Mouse (Mus musculus) hindbrain, embryonic 16.5 days (tissue): ENCODE measurements around the gene Adad2. TPM values are rescaled to one million over a fixed set of nuclear protein-coding genes. Genes with fewer than 3 reads are reported as not detected.

Source experiments
- ATAC-seq: fragments of 200-750 bp; cut with Nextera tagmentation; 2 replicates; pipeline ENCODE4 v1.8.0; 2017; ENCODE audit warnings: moderate TSS enrichment, moderate library complexity
- H3K27ac ChIP-seq: fragments of 300-500 bp; sonication (generic); 2 replicates; pipeline ENCODE4 v1.5.1; 2014; ENCODE audit warnings: low read depth, mild to moderate bottlenecking, control low read depth, low read length, moderate library complexity
- H3K27me3 ChIP-seq: fragments of 300-500 bp; sonication (generic); replicated peaks from 2 replicates; pipeline ENCODE4 v1.6.1; 2014; ENCODE audit warnings: low read length; ENCODE audit not compliant: control insufficient read depth, insufficient read depth
- H3K36me3 ChIP-seq: fragments of 300-500 bp; sonication (generic); 2 replicates; pipeline ENCODE4 v1.6.1; 2014; ENCODE audit warnings: mild to moderate bottlenecking, low read length, moderate library complexity, mixed read lengths; ENCODE audit not compliant: control insufficient read depth, insufficient read depth
- H3K4me1 ChIP-seq: fragments of 300-500 bp; sonication (generic); 2 replicates; pipeline ENCODE4 v1.6.1; 2014; ENCODE audit warnings: low read depth, low read length; ENCODE audit not compliant: control insufficient read depth, insufficient read depth
- H3K4me2 ChIP-seq: fragments of 300-500 bp; sonication (generic); 2 replicates; pipeline ENCODE4 v1.6.1; 2014; ENCODE audit warnings: mild to moderate bottlenecking, low read length, control low read depth, moderate library complexity
- H3K4me3 ChIP-seq: fragments of 300-500 bp; sonication (generic); 2 replicates; pipeline ENCODE4 v1.5.1; 2014; ENCODE audit warnings: mild to moderate bottlenecking, low read length, control low read depth, moderate library complexity
- H3K9ac ChIP-seq: fragments of 300-500 bp; sonication (generic); 2 replicates; pipeline ENCODE4 v1.6.1; 2014; ENCODE audit warnings: low read depth, mild to moderate bottlenecking, control low read depth, low read length, moderate library complexity
- H3K9me3 ChIP-seq: fragments of 300-500 bp; sonication (generic); 2 replicates; pipeline ENCODE4 v1.6.1; 2014; ENCODE audit warnings: mild to moderate bottlenecking, low read length, moderate library complexity; ENCODE audit not compliant: control insufficient read depth
- WGBS: fragments of 180-500 bp; shearing (Covaris S2); extraction: QIAGEN DNeasy Blood & Tissue Kit; methylation state at CpG from one replicate; pipeline ENCODE4 v1.1.7; 2014; 5-methylcytosine and 5-hydroxymethylcytosine counted together
- polyA plus RNA-seq: library from polyadenylated mRNA; unstranded; fragments of >200 nt; fragmentation: Nextera tagmentation; extraction: Ambion mirVana; gene quantifications from 2 replicates; pipeline ENCODE4 v1.2.1, GENCODE M21; 2015

The Adad2 gene
- polyA plus RNA-seq, 1 experiment from 2014 or later, result 0.23 TPM

DNA sequence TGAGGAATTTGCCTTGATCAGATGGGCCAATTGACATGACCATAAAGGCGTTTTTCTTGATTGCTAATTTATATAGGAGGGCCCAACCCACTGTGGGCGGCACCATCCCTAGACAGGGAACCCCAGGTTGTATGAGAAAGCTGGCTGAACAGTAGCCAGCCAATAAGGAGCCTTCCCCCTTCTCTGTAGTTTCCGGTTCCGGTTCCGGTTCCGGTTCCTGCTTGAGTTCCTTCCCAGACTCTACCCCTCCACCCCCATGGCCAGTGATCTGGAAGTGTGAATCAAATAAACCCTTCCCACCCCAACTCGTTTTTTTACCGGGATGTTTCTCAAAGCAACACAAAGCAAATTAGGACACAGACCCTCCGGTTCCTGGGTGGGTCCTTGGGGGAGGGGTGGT, 19.7 kb downstream of the Adad2 start:
- H3K9me3 ChIP-seq, result no peaks in the 10 kb centered on the region
- peaks cover 7% of the 10 kb centered on the region for H3K27me3 ChIP-seq
- WGBS, result 89% methylated on average over 9 of the region's 9 CpGs
- H3K36me3 ChIP-seq, result no peaks in the 10 kb centered on the region
- no peak overlapping the region for H3K4me3 ChIP-seq
- no peak for ATAC-seq
- H3K27ac ChIP-seq, result no peak overlapping the region
- H3K9ac ChIP-seq, result no peak overlapping the region
- H3K4me2 ChIP-seq, result no peak overlapping the region
- H3K4me1 ChIP-seq, result peaks cover 3% of the 10 kb centered on the region

GRCm38 (mm10) chr8:119632909-119633308, 20.4 kb downstream of the Adad2 start:
- Histone ChIP-seq H3K36me3 (no peaks in the 10 kb centered on the region), H3K27ac (no peak overlapping the region), H3K4me3 (no peak overlapping the region), H3K4me2 (no peak overlapping the region), H3K4me1 (peaks cover 3% of the 10 kb centered on the region), H3K9ac (0 out of 2 replicates have a peak overlapping the region, but pooled peaks have one; percentile 6), H3K9me3 (no peaks in the 10 kb centered on the region), H3K27me3 (peaks cover 7% of the 10 kb centered on the region)
- no peak for ATAC-seq
- 49% methylated on average over 29 of the region's 29 CpGs for WGBS

DNA sequence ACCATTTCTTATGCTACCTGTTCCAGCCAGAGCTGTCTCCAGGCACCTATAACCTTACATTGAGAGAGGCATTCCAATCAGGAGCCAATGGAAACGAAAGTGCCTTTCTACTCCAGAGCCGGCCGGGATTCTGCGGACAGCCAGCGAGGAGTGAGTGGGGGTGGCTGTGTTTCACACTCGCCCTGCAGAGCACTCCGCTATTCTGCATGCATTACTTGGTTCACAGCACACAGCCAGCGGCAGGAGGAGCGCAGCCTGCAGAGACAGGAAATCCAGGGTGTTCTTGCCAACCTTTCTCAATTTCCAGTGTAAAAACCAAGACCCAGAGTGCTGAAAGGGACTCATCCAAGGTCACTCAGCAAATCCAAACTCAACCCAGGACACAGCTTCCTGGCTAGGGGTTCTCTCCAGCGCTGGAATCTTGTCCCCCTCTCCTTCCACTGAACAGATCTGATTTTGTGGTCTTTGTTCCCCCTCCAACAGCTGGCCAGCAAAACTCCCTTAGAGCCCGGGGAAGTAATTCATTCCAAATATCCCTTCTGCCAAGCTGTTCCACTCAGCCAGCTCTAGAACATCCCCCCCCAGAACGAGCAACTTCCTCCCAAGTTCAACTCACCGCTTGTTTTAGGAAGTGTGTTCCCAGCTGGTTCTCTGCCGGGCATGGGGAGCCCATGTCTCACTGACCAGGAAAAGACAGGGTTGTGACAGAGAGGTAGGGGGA, 22.2 kb downstream of the Adad2 start:
- H3K27me3 ChIP-seq, result peaks cover 7% of the 10 kb centered on the region
- no peak overlapping the region for H3K4me3 ChIP-seq
- H3K9ac ChIP-seq, result no peak overlapping the region; the same call in 1 of the 2 replicates
- ATAC-seq, result no peak
- no peak overlapping the region for H3K4me2 ChIP-seq
- H3K36me3 ChIP-seq, result no peaks in the 10 kb centered on the region
- H3K4me1 ChIP-seq, result peaks cover 3% of the 10 kb centered on the region
- no peaks in the 10 kb centered on the region for H3K9me3 ChIP-seq
- WGBS, result 17% methylated on average over 14 of the region's 14 CpGs
- no peak overlapping the region for H3K27ac ChIP-seq

DNA sequence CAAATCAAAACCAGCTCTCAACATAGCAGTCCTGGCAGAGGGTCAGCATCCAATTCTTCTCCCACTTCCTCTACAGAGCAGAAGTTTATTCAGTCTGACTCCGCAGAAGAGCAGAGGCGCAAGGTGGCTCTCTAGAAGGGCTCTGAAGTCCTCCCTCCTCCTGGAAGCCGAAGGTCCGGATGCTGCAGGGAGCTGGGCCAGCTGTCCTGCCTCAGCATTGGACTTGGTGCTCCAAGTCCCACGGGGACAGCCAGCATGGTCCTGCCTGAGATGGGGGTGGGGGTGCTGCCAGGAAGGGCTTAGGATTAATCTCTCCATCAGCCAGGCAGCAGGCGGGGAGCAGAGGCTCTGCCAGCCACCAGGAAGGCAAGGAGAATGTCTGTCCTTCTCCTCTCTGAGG, 22.8 kb downstream of the Adad2 start, which contains the start of gene Kcng4:
TSS of gene Kcng4 (minus strand) at position 303 of the 400 bp plus-strand sequence.
- H3K4me3 ChIP-seq, result no peak within 1 kb of the TSS
- WGBS, result 38% methylated on average over 6 of the region's 6 CpGs
- no peak within 1 kb of the TSS for H3K27ac ChIP-seq
- peaks cover 3% of the 10 kb centered on the region for H3K4me1 ChIP-seq
- H3K9me3 ChIP-seq, result no peaks in the 10 kb centered on the region
- H3K9ac ChIP-seq, result peak within 1 kb of the TSS; percentile 3
- no peak within 1 kb of the TSS for H3K4me2 ChIP-seq
- H3K27me3 ChIP-seq, result peaks cover 7% of the 10 kb centered on the region
- ATAC-seq, result 0 out of 2 replicates have a peak, but pooled peaks have one; percentile 20
- no peaks in the 10 kb centered on the region for H3K36me3 ChIP-seq

GRCm38 (mm10) chr8:119635958-119636357, 23.4 kb downstream of the Adad2 start:
- Histone ChIP-seq H3K27ac (no peak overlapping the region), H3K4me3 (no peak overlapping the region), H3K4me1 (peaks cover 3% of the 10 kb centered on the region), H3K9ac (peak overlapping the region; percentile 3; the same call in 1 of the 2 replicates), H3K4me2 (no peak overlapping the region), H3K9me3 (no peaks in the 10 kb centered on the region), H3K27me3 (peaks cover 7% of the 10 kb centered on the region), H3K36me3 (no peaks in the 10 kb centered on the region)
- 54% methylated on average over 2 of the region's 2 CpGs for WGBS
- ATAC-seq, result no peak

DNA sequence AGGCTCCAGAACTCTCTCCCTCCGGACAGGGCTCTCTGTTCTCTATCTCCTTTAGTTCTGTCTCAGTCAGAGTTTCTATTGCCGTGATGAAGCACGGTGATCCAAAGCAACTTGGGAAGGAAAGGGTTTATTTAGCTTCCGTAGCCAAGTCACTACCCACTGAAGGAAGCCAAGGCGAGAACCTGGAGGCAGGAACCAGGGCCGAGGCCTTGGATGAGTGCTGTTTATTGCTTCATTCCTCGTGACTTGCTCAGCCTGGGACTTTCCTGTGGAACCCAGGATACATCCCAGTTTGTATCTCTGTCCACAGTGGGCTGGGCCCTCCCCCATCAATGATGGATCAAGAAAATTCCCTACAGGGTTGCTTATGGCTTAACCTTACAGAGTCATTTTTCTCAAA, 24.2 kb downstream of the Adad2 start:
- 59% methylated on average over 7 of the region's 7 CpGs for WGBS
- no peaks in the 10 kb centered on the region for H3K9me3 ChIP-seq
- no peak for ATAC-seq

GRCm38 (mm10) chr8:119637381-119637780, 24.8 kb downstream of the Adad2 start:
- no peak overlapping the region for H3K4me3 ChIP-seq
- no peaks in the 10 kb centered on the region for H3K9me3 ChIP-seq
- H3K9ac ChIP-seq, result no peak overlapping the region
- H3K4me2 ChIP-seq, result no peak overlapping the region
- no peak overlapping the region for H3K27ac ChIP-seq
- peaks cover 3% of the 10 kb centered on the region for H3K4me1 ChIP-seq
- WGBS, result 87% methylated on average over 4 of the region's 4 CpGs
- H3K27me3 ChIP-seq, result peaks cover 4% of the 10 kb centered on the region
- ATAC-seq, result no peak
- H3K36me3 ChIP-seq, result no peaks in the 10 kb centered on the region

More for the DNA sequence above, 24.2 kb downstream of the Adad2 start:
- Histone ChIP-seq H3K36me3 (no peaks in the 10 kb centered on the region), H3K9ac (no peak overlapping the region), H3K27me3 (peaks cover 6% of the 10 kb centered on the region), H3K27ac (no peak overlapping the region), H3K4me2 (no peak overlapping the region), H3K4me3 (no peak overlapping the region), H3K4me1 (peaks cover 3% of the 10 kb centered on the region)

DNA sequence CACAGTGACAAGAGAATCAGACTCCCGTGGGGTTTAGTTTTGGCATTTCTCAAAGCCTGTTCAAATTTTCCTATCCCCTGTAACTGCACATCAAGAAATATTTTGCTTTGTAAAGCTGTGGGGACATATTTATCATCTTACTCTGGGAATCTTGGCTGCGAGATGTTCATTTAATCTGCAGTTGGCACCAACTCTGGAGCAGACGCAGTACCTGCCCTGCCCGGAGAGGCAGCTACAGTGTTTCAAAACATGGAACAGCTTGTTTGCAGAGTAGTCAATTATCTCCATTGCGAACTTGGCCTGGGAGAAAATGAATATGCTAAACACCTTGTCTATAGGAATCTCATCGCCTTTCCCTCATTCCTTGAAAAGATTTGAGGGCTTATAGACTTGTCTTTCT, 25.7 kb downstream of the Adad2 start:
- Histone ChIP-seq H3K9me3 (no peaks in the 10 kb centered on the region), H3K36me3 (no peaks in the 10 kb centered on the region), H3K27me3 (peaks cover 4% of the 10 kb centered on the region), H3K4me3 (no peak overlapping the region), H3K4me2 (no peak overlapping the region), H3K4me1 (peaks cover 3% of the 10 kb centered on the region), H3K27ac (no peak overlapping the region), H3K9ac (no peak overlapping the region)
- no peak for ATAC-seq
- 62% methylated on average over 6 of the region's 6 CpGs for WGBS

DNA sequence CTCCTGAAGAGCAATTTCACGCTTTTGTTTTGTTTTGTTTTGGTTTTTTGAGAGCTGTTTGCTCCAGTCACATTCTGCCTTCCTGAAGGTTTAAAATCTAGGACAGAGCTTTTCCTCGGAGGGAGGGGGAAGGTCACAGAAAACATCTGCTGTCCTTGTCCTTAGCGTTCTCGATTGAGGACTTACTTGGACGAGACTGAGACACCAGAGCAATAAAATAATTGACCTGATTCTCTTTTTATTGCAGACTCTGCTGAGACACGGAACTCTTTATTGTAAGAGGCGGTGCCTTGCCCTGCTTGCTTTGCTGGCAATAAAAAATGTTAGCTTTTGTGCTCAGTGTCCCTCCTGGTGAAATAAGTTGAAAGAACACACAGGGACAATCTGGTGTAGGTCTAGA, 27.3 kb downstream of the Adad2 start:
- 54% methylated on average over 7 of the region's 7 CpGs for WGBS
- Histone ChIP-seq H3K4me1 (peaks cover 4% of the 10 kb centered on the region), H3K4me2 (no peak overlapping the region)

More for the DNA sequence above, 27.3 kb downstream of the Adad2 start:
- no peak for ATAC-seq
- Histone ChIP-seq H3K9me3 (no peaks in the 10 kb centered on the region), H3K36me3 (no peaks in the 10 kb centered on the region), H3K27ac (no peak overlapping the region), H3K9ac (no peak overlapping the region), H3K27me3 (no peaks in the 10 kb centered on the region), H3K4me3 (no peak overlapping the region)
